8 mouse cellular contexts compared by ENCODE assay signal in the genomic region with DNA sequence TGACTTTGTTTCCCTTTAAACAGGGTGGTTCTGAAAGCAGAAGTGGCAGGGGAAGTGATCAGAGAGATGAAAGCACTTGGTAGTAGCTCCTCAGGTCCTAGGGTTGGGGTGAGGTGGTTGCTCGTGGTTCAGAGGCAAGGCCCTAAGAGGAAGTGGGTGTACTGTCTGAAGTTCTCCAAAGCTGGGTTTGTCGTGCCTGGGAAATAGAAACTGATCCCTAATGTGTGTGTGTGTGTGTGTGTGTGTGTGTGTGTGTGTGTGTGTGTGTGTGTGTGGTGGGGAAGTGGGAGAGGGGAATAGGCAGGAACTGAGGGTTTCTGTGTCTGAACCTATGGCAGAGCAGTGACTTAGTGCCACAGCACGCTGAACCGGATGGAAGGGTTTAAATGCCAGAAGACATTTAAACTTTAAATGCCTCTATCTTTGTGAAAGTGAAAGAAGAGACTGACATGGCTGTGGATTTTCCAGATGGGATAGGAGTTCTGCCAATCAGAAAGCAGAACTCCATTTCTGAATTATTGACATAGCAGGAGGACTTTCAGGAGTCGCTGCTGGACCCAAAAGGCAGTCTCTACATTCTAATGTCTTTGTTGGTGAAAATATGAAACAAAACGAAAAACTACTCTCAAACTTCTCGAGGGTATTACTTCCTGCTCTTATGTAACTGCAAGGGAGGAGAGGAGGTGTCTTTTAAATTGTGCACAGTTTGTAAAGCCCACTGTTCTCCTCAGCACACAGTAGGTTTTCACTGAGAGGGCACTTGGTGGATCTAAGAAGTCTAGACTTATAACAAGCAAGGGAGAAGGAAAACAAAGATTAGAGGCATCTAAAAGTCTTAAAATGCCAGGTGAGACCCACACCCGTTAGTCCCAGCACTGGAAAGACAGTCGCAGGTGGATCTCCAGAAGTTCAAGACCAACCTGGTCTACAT. TPM values are rescaled to one million over a fixed set of nuclear protein-coding genes. Genes with fewer than 3 reads are reported as not detected.
DNase-seq lines count a peak whose midpoint lies in the region; ATAC-seq lines count a peak whose summit lies in the region.

No protein-coding gene starts in this region.

- peaks cover 10% of the 10 kb centered on the region for H3K4me1 ChIP-seq in embryonic facial prominence, embryonic 13.5 days
- peaks cover 15% of the 10 kb centered on the region for H3K4me1 ChIP-seq in embryonic facial prominence, embryonic 10.5 days
- peaks cover 19% of the 10 kb centered on the region for H3K4me1 ChIP-seq in heart, embryonic 13.5 days
- no peaks in the 10 kb centered on the region; the same call in 1 of the 2 replicates for H3K4me1 ChIP-seq in liver, embryonic 16.5 days (ENCODE audit: control insufficient read depth, low read depth, low read length)
- peaks cover 11% of the 10 kb centered on the region for H3K4me1 ChIP-seq in midbrain, embryonic 10.5 days

- H3K9ac ChIP-seq in embryonic facial prominence, embryonic 13.5 days = no peak overlapping the region
- no peak overlapping the region for H3K9ac ChIP-seq in heart, embryonic 13.5 days
- no peak overlapping the region for H3K9ac ChIP-seq in liver, embryonic 16.5 days (ENCODE audit: low read depth, low read length)

- no peak overlapping the region for H3K27ac ChIP-seq in embryonic facial prominence, embryonic 13.5 days
- H3K27ac ChIP-seq in embryonic facial prominence, embryonic 10.5 days (replicated peaks) = no peak overlapping the region
- peak overlapping the region; percentile 41 for H3K27ac ChIP-seq in heart, embryonic 13.5 days (replicated peaks)
- H3K27ac ChIP-seq in liver, embryonic 16.5 days (ENCODE audit: low read length) = no peak overlapping the region; the same call in 1 of the 2 replicates
- H3K27ac ChIP-seq in midbrain, embryonic 10.5 days (replicated peaks) = no peak overlapping the region

- no peaks in the 10 kb centered on the region for H3K36me3 ChIP-seq in embryonic facial prominence, embryonic 13.5 days
- no peaks in the 10 kb centered on the region for H3K36me3 ChIP-seq in embryonic facial prominence, embryonic 10.5 days (replicated peaks)
- H3K36me3 ChIP-seq in heart, embryonic 13.5 days = no peaks in the 10 kb centered on the region
- no peaks in the 10 kb centered on the region for H3K36me3 ChIP-seq in liver, embryonic 16.5 days (ENCODE audit: control insufficient read depth, insufficient read depth)
- H3K36me3 ChIP-seq in midbrain, embryonic 10.5 days = no peaks in the 10 kb centered on the region

- 0 out of 2 replicates have a peak overlapping the region, but pooled peaks have one; percentile 12 for H3K4me3 ChIP-seq in embryonic facial prominence, embryonic 13.5 days
- H3K4me3 ChIP-seq in embryonic facial prominence, embryonic 10.5 days = no peak overlapping the region
- H3K4me3 ChIP-seq in heart, embryonic 13.5 days = peak overlapping the region; percentile 47
- H3K4me3 ChIP-seq in liver, embryonic 16.5 days (ENCODE audit: low read depth, low read length) = peak overlapping the region; percentile 32
- no peak overlapping the region for H3K4me3 ChIP-seq in midbrain, embryonic 10.5 days

- DNase-seq in embryonic facial prominence, embryonic 10.5 days (ENCODE audit: low spot score) = no peak
- DNase-seq in spleen, postnatal 10 days (ENCODE audit: low spot score in 2 of 2) = peak; percentile 19 to 50
- no peak for DNase-seq in ovary, postnatal 14 days (ENCODE audit: low spot score)
- no peak for DNase-seq in midbrain, embryonic 10.5 days (ENCODE audit: low spot score)
- DNase-seq in adipocyte (ENCODE audit: low spot score) = no peak

- WGBS in embryonic facial prominence, embryonic 13.5 days = 58% methylated on average over 9 of the region's 9 CpGs
- 68% methylated on average over 9 of the region's 9 CpGs for WGBS in embryonic facial prominence, embryonic 10.5 days
- WGBS in heart, embryonic 13.5 days = 53% methylated on average over 9 of the region's 9 CpGs
- 21% methylated on average over 9 of the region's 9 CpGs for WGBS in liver, embryonic 16.5 days (ENCODE audit: insufficient replicate concordance)
- 73% methylated on average over 9 of the region's 9 CpGs for WGBS in midbrain, embryonic 10.5 days

- ATAC-seq in embryonic facial prominence, embryonic 13.5 days (ENCODE audit: insufficient number of reproducible peaks, insufficient read depth, low FRiP score, low TSS enrichment, low read depth) = no peak
- ATAC-seq in heart, embryonic 13.5 days (ENCODE audit: extremely low read depth, insufficient number of reproducible peaks, low FRiP score, low TSS enrichment) = no peak
- ATAC-seq in liver, embryonic 16.5 days (ENCODE audit: low read depth) = 0 out of 2 replicates have a peak, but pooled peaks have one; percentile 27

- H3K9me3 ChIP-seq in embryonic facial prominence, embryonic 13.5 days = no peaks in the 10 kb centered on the region
- H3K9me3 ChIP-seq in embryonic facial prominence, embryonic 10.5 days = no peaks in the 10 kb centered on the region
- H3K9me3 ChIP-seq in heart, embryonic 13.5 days = no peaks in the 10 kb centered on the region
- no peaks in the 10 kb centered on the region for H3K9me3 ChIP-seq in liver, embryonic 16.5 days (replicated peaks; ENCODE audit: control insufficient read depth, low read length)
- no peaks in the 10 kb centered on the region for H3K9me3 ChIP-seq in midbrain, embryonic 10.5 days (replicated peaks)

- peaks cover 64% of the 10 kb centered on the region for H3K27me3 ChIP-seq in embryonic facial prominence, embryonic 13.5 days
- peaks cover 68% of the 10 kb centered on the region for H3K27me3 ChIP-seq in embryonic facial prominence, embryonic 10.5 days (replicated peaks; ENCODE audit: low read depth, poor library complexity, severe bottlenecking)
- H3K27me3 ChIP-seq in heart, embryonic 13.5 days (replicated peaks) = peaks cover 55% of the 10 kb centered on the region
- H3K27me3 ChIP-seq in liver, embryonic 16.5 days (ENCODE audit: control insufficient read depth, insufficient read depth, low read depth, low read length) = peaks cover 30% of the 10 kb centered on the region
- peaks cover 56% of the 10 kb centered on the region for H3K27me3 ChIP-seq in midbrain, embryonic 10.5 days (ENCODE audit: low read depth, poor library complexity, severe bottlenecking)

- H3K4me2 ChIP-seq in embryonic facial prominence, embryonic 13.5 days = 0 out of 2 replicates have a peak overlapping the region, but pooled peaks have one; percentile 27
- H3K4me2 ChIP-seq in heart, embryonic 13.5 days = peak overlapping the region; percentile 70
- peak overlapping the region; percentile 19; the same call in 1 of the 2 replicates for H3K4me2 ChIP-seq in liver, embryonic 16.5 days (ENCODE audit: low read depth, low read length)

RNA-seq across cellular contexts. Expression of a gene that starts 1.7 kb away (rescaled TPM):
- polyA plus RNA-seq in embryonic facial prominence, embryonic 13.5 days (2015; fragmentation: Nextera tagmentation; extraction: Ambion mirVana) = 0.94 and 1.8 TPM in 2 replicates
- polyA plus RNA-seq in embryonic facial prominence, embryonic 10.5 days (2016; fragmentation: Nextera tagmentation; extraction: Ambion mirVana) = 0.26 and 0.31 TPM in 2 replicates
- 3.5 and 4.4 TPM in 2 replicates for polyA plus RNA-seq in heart, embryonic 13.5 days (2015; fragmentation: Nextera tagmentation; extraction: Ambion mirVana)
- 1.6 TPM in 2 replicates for polyA plus RNA-seq in liver, embryonic 16.5 days (2015; fragmentation: Nextera tagmentation; extraction: Ambion mirVana)
- 0.11 and 0.22 TPM in 2 replicates for polyA plus RNA-seq in midbrain, embryonic 10.5 days (2016; fragmentation: Nextera tagmentation; extraction: Ambion mirVana)

RNA-seq across cellular contexts. Expression of a gene that starts 38.8 kb away (rescaled TPM):
- polyA plus RNA-seq in embryonic facial prominence, embryonic 13.5 days (2015; fragmentation: Nextera tagmentation; extraction: Ambion mirVana) = 17.4 TPM in 2 replicates
- polyA plus RNA-seq in embryonic facial prominence, embryonic 10.5 days (2016; fragmentation: Nextera tagmentation; extraction: Ambion mirVana) = 11.5 and 13.8 TPM in 2 replicates
- polyA plus RNA-seq in heart, embryonic 13.5 days (2015; fragmentation: Nextera tagmentation; extraction: Ambion mirVana) = 12.9 and 14.5 TPM in 2 replicates
- 4.5 and 5.6 TPM in 2 replicates for polyA plus RNA-seq in liver, embryonic 16.5 days (2015; fragmentation: Nextera tagmentation; extraction: Ambion mirVana)
- polyA plus RNA-seq in midbrain, embryonic 10.5 days (2016; fragmentation: Nextera tagmentation; extraction: Ambion mirVana) = 7.4 and 9.3 TPM in 2 replicates

RNA-seq across cellular contexts. Expression of a gene that starts 42.5 kb away (rescaled TPM):
- polyA plus RNA-seq in embryonic facial prominence, embryonic 13.5 days (2015; fragmentation: Nextera tagmentation; extraction: Ambion mirVana) = 5.7 and 8.6 TPM in 2 replicates
- 0.32 and 0.91 TPM in 2 replicates for polyA plus RNA-seq in embryonic facial prominence, embryonic 10.5 days (2016; fragmentation: Nextera tagmentation; extraction: Ambion mirVana)
- polyA plus RNA-seq in heart, embryonic 13.5 days (2015; fragmentation: Nextera tagmentation; extraction: Ambion mirVana) = 157 and 170 TPM in 2 replicates
- 1.4 and 2.4 TPM in 2 replicates for polyA plus RNA-seq in liver, embryonic 16.5 days (2015; fragmentation: Nextera tagmentation; extraction: Ambion mirVana)
- polyA plus RNA-seq in midbrain, embryonic 10.5 days (2016; fragmentation: Nextera tagmentation; extraction: Ambion mirVana) = 0.26 and 0.30 TPM in 2 replicates

RNA-seq across cellular contexts. Expression of a gene that starts 44.7 kb away (rescaled TPM):
- polyA plus RNA-seq in embryonic facial prominence, embryonic 13.5 days (2015; fragmentation: Nextera tagmentation; extraction: Ambion mirVana) = 33.6 and 36.1 TPM in 2 replicates
- polyA plus RNA-seq in embryonic facial prominence, embryonic 10.5 days (2016; fragmentation: Nextera tagmentation; extraction: Ambion mirVana) = 41.2 and 45.6 TPM in 2 replicates
- 20.9 and 21.2 TPM in 2 replicates for polyA plus RNA-seq in heart, embryonic 13.5 days (2015; fragmentation: Nextera tagmentation; extraction: Ambion mirVana)
- polyA plus RNA-seq in liver, embryonic 16.5 days (2015; fragmentation: Nextera tagmentation; extraction: Ambion mirVana) = 9.1 and 10.7 TPM in 2 replicates
- polyA plus RNA-seq in midbrain, embryonic 10.5 days (2016; fragmentation: Nextera tagmentation; extraction: Ambion mirVana) = 40.3 and 40.4 TPM in 2 replicates

Comparison
In these comparisons a context has a peak if more than half of its experiments do, and no peak if none do; other contexts are left out.
1. H3K4me3 ChIP-seq: peak in embryonic facial prominence, embryonic 13.5 days (single experiment), heart, embryonic 13.5 days (single experiment) and liver, embryonic 16.5 days (single experiment); none in embryonic facial prominence, embryonic 10.5 days (single experiment) and midbrain, embryonic 10.5 days (single experiment).
2. H3K4me2 ChIP-seq: peak in every context shown above with its lines; median percentile 70 in heart, embryonic 13.5 days; 27 in embryonic facial prominence, embryonic 13.5 days; 19 in liver, embryonic 16.5 days.
3. DNase-seq: peak in spleen, postnatal 10 days (2 of 2); none in embryonic facial prominence, embryonic 10.5 days (single experiment), ovary, postnatal 14 days (single experiment), midbrain, embryonic 10.5 days (single experiment) and adipocyte (single experiment).
4. RNA of a gene that starts 42.5 kb away (polyA plus RNA-seq): 157 to 170 TPM in heart, embryonic 13.5 days; 5.7 to 8.6 TPM in embryonic facial prominence, embryonic 13.5 days, 1.4 to 2.4 TPM in liver, embryonic 16.5 days, 0.32 to 0.91 TPM in embryonic facial prominence, embryonic 10.5 days and 0.26 to 0.30 TPM in midbrain, embryonic 10.5 days; every median in the first group is over 10 times any median in the second.